Mouse (Mus musculus): ENCODE measurements around the gene Ssh2.

Ssh2 gene

DNA sequence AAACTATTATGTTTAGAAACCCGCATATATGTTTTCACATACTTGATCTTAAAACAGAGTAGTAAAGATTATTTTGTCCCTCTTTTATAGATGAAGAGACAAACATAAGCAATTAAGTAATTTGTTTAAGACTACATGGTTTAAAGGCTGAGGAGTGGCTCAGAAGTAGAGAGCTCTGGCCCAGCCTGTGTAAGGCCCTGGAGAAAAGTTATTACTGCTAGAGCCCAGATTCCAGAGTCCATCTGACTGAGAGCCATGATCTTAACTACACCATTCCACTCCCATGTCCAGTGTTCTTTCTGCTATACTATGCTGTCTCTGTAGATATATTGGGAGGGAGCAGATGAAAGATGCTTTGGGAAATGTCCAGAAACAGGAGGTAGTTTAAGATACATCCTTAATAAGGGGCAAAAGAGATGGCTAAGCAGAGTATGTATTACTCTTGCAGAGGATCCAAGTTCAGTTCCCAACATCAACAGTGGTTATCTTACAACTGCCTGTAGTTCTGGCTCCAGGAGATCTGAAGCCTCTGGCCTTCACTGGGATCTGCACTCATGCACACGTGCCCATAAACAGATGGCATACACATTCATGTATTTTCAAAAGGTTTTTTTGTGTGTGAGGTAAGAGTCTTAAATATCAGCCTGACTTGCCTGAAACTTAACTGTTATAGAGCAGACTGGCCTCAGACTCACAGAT is 198.2 kb downstream of the Ssh2 start:
- DNase-seq: no peak

DNA sequence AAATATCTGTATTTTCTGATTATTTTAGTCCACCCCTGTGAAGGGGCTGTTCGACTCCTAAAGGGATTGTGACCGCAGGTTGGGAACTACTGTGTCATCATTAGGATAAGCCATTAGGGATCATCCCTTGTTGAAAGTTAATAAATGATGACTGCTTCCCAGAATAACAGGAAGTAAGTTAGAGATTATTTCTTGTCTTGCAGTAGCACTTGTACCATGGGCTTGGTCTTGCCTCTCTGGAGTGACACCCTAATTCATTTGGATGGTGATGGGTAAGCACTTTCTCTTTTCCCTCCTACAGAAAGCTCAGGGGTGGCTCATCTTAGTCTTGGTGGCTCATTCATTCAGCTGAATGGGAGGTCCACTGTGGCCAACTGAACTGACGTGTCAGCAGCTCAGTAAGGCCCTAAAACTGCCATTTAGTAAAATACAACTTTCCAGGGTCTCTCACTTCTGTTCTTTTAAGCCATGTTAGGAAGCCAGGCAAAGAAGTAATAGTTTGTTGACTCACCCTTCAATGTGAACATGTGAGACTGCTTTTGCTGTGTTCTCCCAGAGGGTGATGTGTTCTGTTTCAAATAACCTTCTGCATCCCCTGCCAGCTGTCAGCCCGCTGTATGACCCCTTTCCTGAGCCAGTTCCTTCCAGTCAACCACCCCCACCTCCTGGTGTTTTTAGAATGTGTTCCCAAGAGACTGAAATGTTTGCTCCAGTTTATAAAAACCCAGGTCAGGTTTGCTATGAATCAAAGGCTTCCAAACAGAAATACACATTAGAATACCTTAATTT is 200.3 kb downstream of the Ssh2 start:
- no peak for DNase-seq

DNA sequence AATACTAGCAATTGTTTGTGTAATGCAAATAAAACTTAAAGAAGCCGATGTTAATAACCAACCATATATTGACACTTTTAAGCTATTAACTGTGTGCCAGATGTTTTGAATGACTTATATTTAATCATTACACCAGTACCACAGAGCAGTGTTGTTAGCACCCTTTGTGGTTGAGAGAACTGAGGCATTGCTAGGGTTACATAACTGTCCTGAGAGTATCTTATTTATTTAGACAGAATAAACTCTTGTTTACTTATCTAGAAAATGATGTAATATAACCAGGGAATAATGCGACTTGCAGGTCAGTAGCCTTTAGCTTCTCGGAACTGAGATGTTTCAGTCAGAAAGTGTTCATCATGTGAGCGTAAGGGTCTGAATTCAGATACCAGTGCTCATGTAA is 201.9 kb downstream of the Ssh2 start:
- no peak for DNase-seq

DNA sequence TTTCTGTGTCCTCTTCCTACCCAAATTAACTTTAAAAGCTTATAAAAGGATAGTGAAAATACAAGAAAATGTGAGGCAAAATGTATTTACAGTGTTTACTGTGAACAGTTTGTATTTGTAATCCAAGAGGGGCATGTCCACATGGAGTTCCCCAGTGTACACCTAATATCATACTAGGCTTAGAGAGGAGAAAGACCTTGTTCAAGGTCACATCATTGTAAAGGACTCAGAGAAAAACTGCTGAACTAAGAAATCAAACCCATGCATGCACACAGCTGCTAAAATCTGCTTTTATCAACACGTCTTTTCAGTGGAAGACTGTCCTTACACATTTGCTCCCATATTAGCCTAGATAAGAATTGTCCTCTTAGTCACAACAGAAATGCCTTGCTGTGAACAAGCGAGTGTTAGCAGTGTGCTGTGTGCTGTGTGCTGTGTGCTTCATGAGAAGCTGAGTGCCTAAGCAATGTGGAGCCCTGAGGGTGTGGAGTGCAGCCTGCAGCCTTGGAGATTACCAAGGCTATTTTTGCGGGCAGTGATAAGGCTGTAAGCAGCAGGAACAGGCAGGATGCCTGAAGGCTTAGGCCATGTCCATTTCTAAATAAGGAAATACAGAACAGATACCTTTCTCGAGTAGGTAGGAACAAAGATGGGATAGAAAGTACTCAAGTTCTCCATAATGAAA is 207.2 kb downstream of the Ssh2 start:
- DNase-seq: no peak

DNA sequence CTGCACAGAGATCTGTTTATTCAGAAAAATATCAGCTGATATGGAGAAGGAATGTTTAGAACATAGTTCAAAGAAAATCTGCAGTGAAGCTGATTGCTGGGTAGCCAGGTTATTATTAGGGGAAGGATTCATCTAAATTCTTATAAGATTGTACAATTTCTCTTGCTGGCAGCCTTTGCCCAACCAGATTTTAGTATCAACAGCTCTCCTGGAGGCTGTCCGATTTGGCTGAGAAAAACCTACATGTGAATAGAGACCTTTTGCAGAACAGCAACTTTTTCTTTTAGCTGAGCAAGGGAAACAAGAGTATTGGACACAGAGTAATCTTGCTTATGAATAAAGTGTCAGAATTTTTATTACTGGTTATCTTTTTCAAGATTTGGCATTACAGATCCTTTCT is 212.4 kb downstream of the Ssh2 start:
- no peak for DNase-seq

DNA sequence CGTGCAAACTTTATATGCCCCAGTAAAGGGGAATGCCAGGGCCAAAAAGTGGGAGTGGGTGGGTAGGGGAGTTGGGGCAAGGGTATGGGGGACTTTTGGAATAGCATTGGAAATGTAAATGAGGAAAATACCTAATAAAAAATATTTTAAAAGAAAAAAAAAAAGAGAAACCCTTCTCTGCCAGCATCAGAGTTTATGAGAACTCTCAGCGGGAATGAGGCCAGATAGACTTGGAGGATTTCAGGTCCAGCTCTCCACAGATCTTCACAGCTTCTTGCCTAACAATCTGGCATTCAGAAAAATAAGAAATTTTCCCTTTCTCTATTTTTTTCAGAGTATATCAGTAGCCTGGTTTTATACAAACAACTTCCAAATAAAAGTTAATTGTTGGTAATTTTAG is 220.9 kb downstream of the Ssh2 start:
- DNase-seq: no peak

DNA sequence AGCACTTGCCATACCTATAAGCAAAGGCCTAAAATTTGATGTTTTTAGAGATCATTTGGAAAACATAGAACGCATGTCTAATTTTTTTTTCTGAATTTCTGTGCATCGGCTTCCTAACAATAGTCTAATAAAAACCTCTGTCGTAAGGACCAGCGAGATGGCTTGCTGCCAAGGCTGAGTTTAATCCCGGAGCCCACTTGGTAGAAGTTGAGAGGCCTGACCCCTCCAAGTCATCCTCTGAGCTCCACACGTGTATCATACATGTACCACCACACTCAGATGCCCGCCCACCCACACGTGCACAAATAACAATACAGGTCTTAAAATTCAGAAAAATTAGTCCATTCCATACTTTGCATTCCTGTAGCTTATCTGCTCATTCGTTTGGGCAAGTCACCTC is 224.0 kb downstream of the Ssh2 start:
- no peak for DNase-seq

DNA sequence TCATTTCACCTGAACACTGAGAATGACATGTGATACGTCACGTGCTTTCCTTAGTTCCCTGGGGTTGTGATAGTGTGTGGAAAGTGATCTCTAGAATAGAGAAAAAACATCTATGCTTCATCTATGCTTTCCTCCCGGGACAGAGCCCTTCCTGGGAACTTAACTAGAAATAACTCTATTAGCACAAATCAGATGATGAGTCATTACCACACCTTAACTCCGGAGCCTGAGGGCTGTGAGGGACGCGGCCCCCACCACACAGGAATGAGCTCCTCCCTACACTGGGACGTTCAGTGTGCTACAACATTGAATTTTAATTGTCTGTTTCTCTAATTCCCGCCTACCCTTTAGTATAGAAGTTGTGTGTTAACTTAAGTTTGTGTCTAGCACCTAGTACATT is 224.9 kb downstream of the Ssh2 start:
- no peak for DNase-seq

DNA sequence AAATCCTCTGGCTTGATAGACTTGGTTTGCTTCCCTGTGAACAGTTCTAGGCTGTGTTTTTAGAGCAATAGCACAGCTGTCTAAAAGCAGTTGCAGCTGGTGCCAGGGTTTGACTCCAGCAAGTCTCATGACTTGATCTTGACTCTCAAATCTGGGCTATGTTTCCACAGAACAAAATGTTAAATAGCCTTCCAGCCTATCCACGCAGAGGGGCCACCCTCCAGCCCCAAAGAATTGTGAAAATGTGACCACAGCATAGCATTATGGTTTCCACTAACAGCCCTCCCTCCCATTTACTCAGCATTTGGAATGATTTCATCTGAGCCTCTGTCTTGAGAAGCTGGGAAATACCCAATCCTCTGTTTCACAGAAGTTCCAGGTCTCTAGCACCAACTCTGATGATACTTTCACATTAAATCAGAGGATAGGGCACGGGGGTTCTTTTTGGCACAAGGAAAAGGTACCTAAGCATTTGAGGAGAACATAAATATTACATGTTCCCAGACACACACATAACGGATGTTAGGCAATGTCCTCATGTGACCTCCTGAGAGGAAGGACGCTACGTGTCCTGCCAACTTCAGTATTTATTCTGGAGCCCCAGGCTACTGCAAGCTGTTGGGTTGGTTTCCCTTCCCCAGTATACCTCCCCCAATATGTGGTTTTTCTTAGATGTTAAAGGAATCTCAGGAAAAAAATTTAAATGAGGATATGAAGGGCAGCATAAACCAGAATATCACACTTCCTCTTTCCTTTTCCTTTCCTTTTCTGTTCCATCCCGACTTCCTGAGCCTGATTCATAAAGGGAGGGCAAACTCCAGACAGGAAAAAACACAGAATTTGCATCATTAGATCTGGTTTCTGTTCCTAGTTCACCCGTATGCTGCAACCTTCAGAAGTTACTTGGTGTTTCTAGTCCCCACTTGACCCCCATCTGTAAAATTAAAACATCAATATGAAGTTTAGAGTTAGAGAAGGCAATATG is 226.4 kb downstream of the Ssh2 start:
- no peak for DNase-seq

DNA sequence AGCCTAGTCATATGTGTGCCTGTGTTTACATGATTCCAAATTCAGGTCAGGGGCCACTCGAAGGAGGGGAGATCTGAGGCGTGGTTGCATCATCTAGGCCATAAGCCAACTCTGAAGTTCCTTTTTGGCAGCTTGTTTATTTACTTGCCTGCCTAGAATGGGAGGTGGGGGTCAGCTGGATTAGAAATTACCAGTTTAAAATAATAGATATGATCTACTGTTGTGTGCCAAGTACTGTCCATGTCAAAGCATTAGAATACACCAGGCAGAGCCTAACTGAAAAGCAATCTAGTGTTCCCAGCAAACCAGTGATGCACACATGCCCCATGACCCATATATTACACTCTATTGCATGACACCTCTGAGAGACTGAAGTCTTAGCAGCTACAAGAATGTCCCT is 228.9 kb downstream of the Ssh2 start:
- DNase-seq: no peak

DNA sequence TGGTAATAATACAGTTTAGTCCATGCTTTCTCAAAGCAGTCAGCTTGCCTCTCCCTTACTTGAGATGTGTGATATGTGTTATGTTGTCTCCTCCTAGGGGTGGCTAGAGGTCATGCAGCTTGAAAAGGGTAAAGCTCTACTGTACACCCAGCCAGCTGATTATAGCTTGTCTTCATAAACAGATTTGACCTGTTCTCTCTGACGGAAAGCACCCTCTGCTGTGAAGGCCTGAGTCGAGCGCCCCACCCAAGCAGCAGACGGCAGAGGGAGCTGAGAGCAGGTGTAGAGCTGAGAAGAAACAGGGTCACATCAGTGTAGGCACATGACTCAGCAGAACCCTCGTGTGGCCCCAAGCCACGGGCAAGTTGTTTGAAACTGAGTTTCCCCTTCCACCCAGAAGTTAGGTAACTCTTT is 230.5 kb downstream of the Ssh2 start:
- DNase-seq: peak in 1 of 2 experiments; percentile 39

DNA sequence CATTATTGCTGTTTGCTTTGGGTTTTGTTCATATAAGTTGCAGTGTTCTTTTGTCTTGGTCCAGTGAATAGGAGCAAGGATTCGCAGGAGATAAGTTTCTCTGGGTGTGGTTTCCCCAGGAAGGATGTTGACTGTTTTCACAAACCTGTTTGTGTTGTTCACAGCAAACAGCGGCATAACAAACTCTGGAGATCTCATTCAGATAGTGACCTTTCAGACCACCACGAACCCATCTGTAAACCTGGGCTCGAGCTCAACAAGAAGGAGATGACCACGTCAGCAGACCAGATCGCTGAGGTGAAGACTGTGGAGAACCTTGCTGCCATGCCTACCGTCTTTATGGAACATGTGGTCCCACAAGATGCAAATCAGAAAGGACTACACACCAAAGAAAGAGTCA is 233.1 kb downstream of the Ssh2 start:
- no peak for DNase-seq

DNA sequence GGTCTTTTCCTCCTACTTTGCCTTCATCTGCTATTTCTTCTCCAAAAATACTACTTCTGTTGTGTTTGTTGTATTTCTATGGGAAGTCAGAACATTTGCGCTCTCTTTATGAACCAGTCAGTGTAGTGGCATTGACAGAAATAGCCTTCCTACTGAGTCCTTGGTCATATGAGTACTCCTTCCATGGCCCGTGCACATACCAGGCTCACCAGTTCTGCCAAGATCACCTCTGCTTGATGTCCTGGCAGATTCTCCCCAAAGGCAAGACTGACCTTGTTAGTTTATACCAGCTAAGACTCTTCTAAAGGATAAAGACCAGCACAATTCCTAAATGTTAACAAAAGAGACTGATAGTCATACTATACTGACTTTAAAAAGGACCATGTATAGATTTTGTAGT is 235.6 kb downstream of the Ssh2 start:
- no peak for DNase-seq

DNA sequence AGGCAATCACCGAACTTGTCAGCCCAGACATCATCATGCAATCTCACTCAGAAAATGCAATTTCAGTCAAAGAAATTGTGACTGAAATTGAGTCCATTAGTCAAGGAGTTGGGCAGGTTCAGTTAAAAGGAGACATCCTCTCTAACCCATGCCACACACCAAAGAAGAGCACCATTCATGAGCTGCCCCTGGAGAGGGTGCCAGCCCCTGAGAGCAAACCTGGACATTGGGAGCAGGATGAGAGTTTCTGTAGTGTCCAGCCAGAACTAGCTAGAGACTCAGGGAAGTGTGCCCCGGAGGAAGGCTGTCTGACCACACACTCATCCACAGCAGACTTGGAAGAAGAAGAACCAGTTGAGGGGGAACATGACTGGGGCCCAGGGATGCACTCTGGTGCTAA is 237.3 kb downstream of the Ssh2 start:
- DNase-seq: no peak

DNA sequence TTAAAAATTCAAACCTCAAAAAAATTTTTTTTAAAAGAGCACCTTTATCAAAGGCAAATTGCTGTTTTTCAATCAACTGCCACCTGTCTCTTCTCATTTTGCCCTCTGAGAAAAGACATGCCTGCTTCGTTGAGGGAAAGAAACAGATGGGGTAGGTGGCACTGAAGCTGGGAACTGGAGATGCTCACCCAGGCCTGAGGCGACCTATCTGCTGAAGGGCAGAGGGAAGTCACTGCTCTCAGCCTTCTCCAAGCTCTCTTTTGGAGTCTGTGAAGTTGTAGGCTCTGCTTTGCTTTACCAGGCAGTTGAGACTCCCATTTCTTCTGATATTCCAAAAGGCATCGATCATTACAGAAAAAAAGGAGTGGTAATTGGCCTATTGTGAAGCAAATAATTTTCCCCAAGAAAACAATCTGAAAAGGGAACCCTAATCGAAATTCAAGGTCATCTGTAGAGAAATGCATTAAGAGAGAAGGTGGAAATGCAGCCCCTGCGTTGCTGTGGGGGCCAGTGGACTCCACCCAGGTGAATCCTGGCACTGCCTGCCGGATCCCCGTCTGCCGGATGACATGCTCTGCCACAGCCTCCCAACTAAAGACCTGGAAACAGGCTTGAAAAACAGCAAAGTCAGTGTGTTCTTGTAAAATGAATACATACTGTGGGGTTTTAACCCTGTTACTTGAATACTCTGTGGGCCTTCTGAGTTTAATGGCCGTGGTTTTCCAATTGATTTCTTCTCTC is 239.9 kb downstream of the Ssh2 start:
- no peak for DNase-seq

DNA sequence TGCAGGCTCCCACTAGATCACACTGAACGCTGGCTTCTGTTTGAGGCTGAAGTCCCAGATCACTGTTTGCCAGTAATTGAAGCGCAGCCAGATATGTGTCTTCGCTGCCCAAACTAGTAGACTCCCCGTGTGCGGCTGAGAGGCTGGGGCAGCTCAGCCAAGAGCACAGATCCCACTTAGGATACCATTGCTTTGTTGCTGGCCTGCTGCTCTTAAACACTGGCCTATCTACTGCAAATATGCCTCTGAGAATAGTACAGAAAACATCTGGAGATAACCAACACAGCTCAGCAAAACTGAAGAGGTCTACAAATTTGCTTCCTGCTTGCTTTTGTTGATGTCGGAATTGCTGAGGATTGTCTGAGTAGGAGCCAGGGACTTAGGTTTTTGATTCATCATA is 240.8 kb downstream of the Ssh2 start:
- no peak for DNase-seq

DNA sequence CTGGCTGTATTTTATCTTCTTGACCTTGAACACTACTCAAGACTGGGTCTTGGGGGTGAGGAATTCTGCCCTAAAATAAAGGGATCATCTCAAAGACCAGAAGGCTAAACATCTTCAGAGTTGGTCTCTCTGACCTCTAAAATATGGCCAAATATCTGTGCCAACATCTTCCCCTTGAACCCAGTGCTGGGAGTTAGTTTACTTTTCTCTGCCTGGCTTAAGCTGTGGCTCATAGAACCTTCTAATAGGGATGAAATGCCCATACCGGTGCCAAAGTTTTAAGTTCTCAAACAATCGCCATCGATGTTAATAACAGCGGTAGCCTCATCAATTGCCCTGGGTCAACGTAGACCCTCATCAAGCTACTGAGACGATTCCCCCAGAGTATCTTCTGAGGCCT is 245.8 kb downstream of the Ssh2 start:
- DNase-seq: no peak

DNA sequence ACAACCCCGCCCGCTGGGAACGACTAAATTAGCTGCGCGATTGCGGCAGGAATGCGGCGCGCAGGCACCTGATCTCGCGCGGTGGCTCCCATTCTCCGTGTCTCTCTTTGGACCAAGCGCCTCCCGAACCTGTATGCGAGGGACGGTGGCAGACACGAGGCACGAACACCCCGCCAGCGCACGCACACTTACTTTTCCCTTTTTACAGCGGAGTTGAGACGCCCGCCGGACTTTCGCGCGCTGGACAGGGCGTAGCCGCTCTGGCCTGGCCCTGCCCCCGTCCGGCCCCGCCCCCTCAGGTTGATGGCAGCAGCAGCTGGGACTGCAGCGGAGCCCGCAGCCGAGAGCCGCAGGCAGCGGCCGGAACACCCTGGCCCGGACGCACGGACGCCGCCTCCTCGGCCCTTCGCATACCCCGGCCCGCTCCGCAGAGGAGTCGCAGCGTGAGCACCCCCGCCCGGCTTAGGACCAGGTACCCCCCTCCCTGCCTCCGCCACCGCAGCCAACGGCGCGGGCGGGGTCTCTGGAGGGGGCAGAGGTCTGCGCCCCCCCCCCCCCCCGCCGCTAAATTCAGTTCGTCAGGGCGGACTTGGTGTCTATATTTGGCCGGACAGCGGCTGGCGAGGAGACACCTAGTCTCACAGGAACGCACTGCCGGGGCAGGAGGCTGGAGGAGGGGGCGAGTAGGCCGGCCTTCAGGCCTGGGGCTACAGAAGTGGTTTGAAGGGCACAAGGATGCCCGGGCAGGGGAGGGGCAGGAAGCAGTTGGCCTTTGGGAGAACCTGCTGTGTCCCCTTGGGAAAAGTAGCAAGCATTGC is 246.4 kb downstream of the Ssh2 start, which contains the start of gene Coro6:
Coro6 (plus strand) TSS at position 129 of the 818 bp plus-strand sequence.
- DNase-seq: peak; percentile 46 to 58

DNA sequence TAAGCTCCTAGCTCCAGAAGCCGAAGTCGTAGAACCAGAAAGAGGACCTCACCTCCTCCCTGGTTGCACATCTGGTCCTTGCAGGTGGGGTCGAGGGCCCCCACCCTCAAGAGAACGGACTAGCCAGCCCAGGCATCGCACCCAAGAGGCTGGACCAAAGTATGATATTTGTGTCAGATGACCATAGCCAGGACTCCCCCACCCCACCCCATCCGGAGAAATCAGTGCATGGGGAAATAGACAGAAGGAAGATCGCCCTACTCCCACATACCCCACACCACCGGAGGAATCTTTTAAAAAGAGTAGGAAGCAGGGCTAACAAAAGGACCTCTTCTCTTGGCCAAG is 247.0 kb downstream of the Ssh2 start:
- DNase-seq: no peak

DNA sequence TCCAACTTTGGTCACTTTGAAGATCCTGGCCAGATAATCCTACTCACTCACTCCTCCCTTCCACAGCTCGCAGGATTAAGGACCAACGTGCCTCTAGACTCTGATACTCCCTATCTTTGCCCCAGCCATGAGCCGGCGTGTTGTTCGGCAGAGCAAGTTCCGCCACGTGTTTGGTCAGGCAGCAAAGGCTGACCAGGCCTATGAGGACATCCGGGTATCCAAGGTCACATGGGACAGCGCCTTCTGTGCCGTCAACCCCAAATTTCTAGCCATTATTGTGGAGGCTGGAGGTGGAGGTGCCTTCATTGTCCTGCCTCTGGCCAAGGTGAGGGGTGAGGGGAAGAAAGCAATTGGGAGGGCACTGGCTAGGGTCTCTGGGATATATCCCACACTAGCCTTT is 247.7 kb downstream of the Ssh2 start:
- no peak for DNase-seq

DNA sequence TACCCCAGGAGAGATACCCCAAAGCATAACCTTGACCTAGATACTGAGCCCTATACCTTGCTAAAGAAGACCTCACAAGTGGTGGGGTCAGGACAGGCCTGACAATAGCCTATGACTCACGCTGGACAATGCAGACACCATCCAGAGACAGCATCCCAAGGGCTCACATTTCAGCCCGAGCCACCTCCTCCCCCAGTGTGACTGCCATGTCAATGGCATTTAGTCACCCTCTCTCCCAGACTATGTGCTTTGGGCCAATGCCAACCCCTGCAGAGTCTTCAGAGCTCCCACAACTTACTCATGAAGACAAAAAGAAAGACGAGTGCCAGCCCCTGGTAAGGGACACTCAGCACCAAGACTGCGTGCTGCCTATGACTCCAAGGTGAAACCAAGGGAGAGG is 248.6 kb downstream of the Ssh2 start:
- DNase-seq: no peak

All from spleen, adult 18-20 months (tissue).